Mouse (Mus musculus) embryonic facial prominence, embryonic 12.5 days (tissue): ENCODE data around the gene Dock3. TPM values are rescaled to one million over a fixed set of nuclear protein-coding genes. Genes with fewer than 3 reads are reported as not detected.

Experiments
- ATAC-seq: fragments of 200-750 bp; cut with Nextera tagmentation; 2 replicates; pipeline ENCODE4 v1.8.0; 2017; ENCODE audit not compliant: insufficient number of reproducible peaks, insufficient read depth, low FRiP score, low TSS enrichment
- H3K27ac ChIP-seq: fragments of 300-500 bp; sonication (generic); 2 replicates; pipeline ENCODE4 v1.5.1; 2016; ENCODE audit warnings: mild to moderate bottlenecking
- H3K27me3 ChIP-seq: fragments of 300-500 bp; sonication (generic); 2 replicates; pipeline ENCODE4 v1.6.1; 2016; ENCODE audit warnings: mild to moderate bottlenecking, moderate library complexity
- H3K36me3 ChIP-seq: fragments of 300-500 bp; sonication (generic); 2 replicates; pipeline ENCODE4 v1.6.1; 2016; ENCODE audit warnings: mild to moderate bottlenecking
- H3K4me1 ChIP-seq: fragments of 300-500 bp; sonication (generic); 2 replicates; pipeline ENCODE4 v1.6.1; 2016
- H3K4me2 ChIP-seq: fragments of 300-500 bp; sonication (generic); replicated peaks from 2 replicates; pipeline ENCODE4 v1.6.1; 2016; ENCODE audit warnings: mild to moderate bottlenecking, moderate library complexity
- H3K4me3 ChIP-seq: fragments of 300-500 bp; sonication (generic); 2 replicates; pipeline ENCODE4 v1.5.1; 2016; ENCODE audit warnings: mild to moderate bottlenecking
- H3K9ac ChIP-seq: fragments of 300-500 bp; sonication (generic); 2 replicates; pipeline ENCODE4 v1.6.1; 2016; ENCODE audit warnings: mild to moderate bottlenecking, moderate library complexity
- H3K9me3 ChIP-seq: fragments of 300-500 bp; sonication (generic); 2 replicates; pipeline ENCODE4 v1.6.1; 2016; ENCODE audit warnings: mild to moderate bottlenecking, moderate library complexity
- WGBS: fragments of 180-500 bp; shearing (Covaris S2); methylation state at CpG from one replicate; pipeline ENCODE4 v1.1.7; 2016; 5-methylcytosine and 5-hydroxymethylcytosine counted together
- polyA plus RNA-seq: library from polyadenylated mRNA; unstranded; fragments of >200 nt; fragmentation: Nextera tagmentation; extraction: Ambion mirVana; gene quantifications from 2 replicates; pipeline ENCODE4 v1.2.1, GENCODE M21; 2016

The Dock3 gene
- polyA plus RNA-seq, 1 experiment from 2014 or later: 1.5 TPM

DNA sequence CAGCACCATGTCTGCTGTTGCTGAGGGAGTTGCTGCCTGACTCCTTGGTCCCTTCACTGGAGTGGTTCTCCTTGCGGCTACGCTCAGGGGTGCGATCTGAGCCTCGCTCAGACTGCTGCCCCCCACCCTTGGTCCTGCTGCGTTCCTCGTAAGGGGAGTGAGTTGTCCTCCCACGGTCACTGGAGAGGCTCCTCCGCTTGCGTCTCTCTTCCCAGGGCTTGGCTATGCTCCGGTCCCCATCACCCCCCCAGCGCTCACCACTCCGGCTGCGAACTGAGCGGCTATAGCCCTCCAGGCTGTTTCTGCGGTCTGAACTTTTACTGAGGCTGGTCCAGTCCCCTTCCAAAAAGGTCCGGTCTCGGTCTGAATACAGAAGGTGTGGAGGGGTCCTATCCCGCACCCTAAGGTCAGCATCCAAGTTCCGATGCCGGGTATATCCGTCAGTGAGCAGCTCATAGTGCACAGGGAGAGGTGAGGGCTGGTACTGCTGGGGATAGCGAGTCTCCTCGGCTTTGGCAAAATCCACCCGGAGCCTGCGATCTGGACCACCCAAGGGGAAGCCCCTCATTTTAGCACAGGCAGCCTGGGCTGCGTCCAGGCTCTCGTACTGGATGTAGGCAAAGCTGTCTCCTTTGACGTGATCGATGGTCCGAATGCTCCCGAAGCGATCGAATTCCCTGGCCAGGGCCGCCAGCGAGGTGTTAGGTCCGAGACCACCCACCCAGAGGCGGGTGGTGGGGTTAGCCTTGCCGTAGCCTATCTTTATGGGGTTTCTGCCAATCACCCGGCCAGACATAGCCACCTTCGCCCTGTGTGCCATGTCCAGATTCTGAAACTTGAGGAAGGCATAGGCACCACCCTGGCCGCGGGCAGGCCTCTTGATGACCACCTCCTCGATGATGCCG is 346.5 kb downstream of the Dock3 start:
- H3K27me3 ChIP-seq: no peaks in the 10 kb centered on the region
- WGBS: 21% methylated on average over 44 of the region's 44 CpGs
- ATAC-seq: no peak
- H3K9ac ChIP-seq: peak overlapping the region; percentile 98
- no peaks in the 10 kb centered on the region for H3K9me3 ChIP-seq
- H3K4me3 ChIP-seq: peak overlapping the region; percentile 99
- peaks cover 67% of the 10 kb centered on the region for H3K36me3 ChIP-seq
- peaks cover 51% of the 10 kb centered on the region for H3K4me1 ChIP-seq
- H3K27ac ChIP-seq: peak overlapping the region; percentile 92; the same call in 1 of the 2 replicates
- H3K4me2 ChIP-seq: peak overlapping the region; percentile 95

DNA sequence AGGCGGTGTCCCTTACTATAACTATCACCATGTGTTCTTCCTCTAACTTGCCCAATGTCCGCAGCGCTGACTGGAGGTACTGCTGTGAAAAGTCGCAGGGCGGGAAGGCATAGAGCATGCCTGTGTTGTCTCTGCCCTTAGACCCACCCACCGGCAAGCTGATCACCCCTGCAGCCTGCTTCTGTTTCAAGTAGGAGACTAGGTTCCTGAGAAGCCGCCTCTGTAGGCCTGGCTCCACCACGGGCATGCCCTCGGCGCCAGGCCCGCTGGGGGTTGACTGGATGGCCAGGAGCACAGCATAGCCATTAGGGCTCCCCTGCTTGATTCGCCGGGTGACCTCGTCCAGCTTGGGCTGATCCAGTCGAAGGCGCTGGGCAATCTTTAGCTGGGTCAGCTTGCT is 347.4 kb downstream of the Dock3 start:
- Histone ChIP-seq H3K4me3 (peak overlapping the region; percentile 99), H3K9me3 (no peaks in the 10 kb centered on the region), H3K4me1 (peaks cover 44% of the 10 kb centered on the region), H3K9ac (peak overlapping the region; percentile 98), H3K36me3 (peaks cover 65% of the 10 kb centered on the region), H3K27ac (peak overlapping the region; percentile 31; the same call in 1 of the 2 replicates), H3K27me3 (no peaks in the 10 kb centered on the region), H3K4me2 (peak overlapping the region; percentile 95)
- ATAC-seq: no peak
- 23% methylated on average over 16 of the region's 16 CpGs for WGBS

DNA sequence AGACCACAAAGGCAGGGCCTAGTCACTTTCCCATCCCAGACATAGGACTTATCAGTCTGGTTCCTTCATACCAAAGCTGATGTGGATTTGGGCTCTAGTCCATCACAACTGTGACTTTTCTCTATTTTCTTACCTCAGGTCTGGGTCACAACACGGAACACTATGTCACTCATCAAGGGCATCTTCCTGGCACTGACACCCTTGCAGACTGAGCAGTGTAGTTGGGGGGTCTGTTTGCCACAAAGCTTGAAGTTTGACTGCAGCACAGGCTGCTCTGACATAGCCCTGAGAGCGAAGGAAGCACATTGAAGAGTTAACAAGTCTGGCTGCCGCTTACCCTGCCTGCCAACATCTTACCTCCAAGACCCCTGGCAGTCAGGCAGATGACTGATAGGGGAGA is 348.6 kb downstream of the Dock3 start:
- H3K27me3 ChIP-seq: no peaks in the 10 kb centered on the region
- ATAC-seq: no peak
- H3K4me3 ChIP-seq: peak overlapping the region; percentile 99; the same call in 1 of the 2 replicates
- peaks cover 44% of the 10 kb centered on the region for H3K4me1 ChIP-seq
- no peak overlapping the region for H3K27ac ChIP-seq
- H3K36me3 ChIP-seq: peaks cover 66% of the 10 kb centered on the region
- 83% methylated on average over 3 of the region's 3 CpGs for WGBS
- H3K9ac ChIP-seq: peak overlapping the region; percentile 24; the same call in 1 of the 2 replicates
- H3K4me2 ChIP-seq: peak overlapping the region; percentile 95
- H3K9me3 ChIP-seq: no peaks in the 10 kb centered on the region

DNA sequence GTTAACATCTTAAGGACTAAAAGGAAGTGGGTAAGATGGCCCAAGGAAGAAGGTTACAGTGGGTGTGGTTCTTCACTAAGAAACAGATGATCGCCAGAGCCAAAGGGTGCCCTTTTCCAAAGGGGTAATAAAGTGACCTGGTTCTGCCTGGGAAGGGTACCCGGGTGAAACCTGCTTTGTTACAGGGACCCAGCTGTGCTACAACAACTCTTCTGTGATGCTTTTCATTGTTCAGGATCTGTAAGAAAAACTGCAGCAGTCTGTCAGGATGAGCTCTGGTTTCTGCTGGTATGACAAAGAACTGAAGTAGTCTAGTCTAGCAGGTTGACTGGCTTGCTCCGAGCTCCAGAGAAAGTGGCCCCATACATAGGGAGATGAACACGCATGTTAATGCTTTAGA is 349.5 kb downstream of the Dock3 start:
- Histone ChIP-seq H3K4me2 (no peak overlapping the region), H3K4me1 (peaks cover 40% of the 10 kb centered on the region), H3K36me3 (peaks cover 71% of the 10 kb centered on the region), H3K27me3 (no peaks in the 10 kb centered on the region), H3K9ac (no peak overlapping the region), H3K4me3 (no peak overlapping the region), H3K9me3 (no peaks in the 10 kb centered on the region), H3K27ac (no peak overlapping the region)
- WGBS: 76% methylated on average over 4 of the region's 4 CpGs
- ATAC-seq: no peak

DNA sequence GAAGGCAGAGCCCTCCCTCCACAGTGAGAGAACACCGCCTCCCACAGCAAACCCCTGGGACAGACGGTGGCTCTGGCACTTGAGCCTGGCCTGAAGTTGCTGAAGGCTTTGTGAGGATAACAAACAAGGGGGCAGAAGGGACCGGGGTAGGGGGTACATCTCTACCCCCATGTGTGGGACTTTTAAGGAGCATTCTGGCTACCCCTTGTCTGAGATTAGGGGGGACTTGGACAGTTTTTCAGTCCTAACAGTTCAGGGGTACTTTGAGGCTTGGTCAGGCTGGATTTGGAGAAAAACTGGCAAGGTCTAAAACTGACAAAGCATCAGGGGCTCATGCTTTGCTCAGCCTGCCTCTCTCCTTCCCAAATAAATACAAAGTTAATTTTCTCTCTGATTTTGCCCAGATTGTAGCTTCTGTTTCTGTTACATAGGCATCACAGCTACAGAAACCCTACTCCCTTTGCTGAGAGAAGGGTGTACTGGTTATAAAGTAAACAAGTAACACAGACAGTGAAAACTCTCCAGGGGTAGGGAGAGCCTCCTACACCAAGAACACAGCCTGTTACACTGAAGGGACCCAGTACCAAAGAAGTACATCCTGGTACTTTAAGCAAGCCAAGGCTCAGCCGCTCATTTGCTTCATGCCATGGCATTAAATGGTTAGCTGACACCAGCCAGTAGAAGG is 350.5 kb downstream of the Dock3 start:
- no peak for ATAC-seq
- Histone ChIP-seq H3K4me3 (no peak overlapping the region), H3K9ac (0 out of 2 replicates have a peak overlapping the region, but pooled peaks have one; percentile 24), H3K27ac (no peak overlapping the region), H3K4me2 (no peak overlapping the region), H3K9me3 (no peaks in the 10 kb centered on the region), H3K27me3 (no peaks in the 10 kb centered on the region), H3K36me3 (peaks cover 79% of the 10 kb centered on the region), H3K4me1 (peaks cover 40% of the 10 kb centered on the region)
- WGBS: 61% methylated on average over 4 of the region's 4 CpGs

DNA sequence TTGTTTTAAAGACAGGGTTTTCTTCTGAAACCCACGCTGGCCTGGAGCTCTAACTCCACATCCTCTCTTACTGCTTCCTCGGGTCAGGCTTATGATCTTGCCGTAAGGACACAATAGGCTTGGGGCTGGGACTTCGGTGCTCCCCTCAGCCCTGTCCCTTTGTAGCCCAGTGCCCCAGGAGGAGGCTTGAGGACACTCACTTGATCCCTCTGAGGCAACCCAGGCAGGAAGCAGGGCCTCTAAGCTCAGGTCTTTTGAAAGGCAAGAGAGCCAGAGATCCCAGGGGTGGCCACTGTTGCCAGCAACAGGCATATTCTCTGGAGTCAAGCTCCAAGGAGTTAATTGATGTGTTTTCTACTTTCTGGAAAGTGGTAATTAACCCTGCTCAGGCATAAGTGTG is 352.2 kb downstream of the Dock3 start:
- Histone ChIP-seq H3K27me3 (no peaks in the 10 kb centered on the region), H3K9ac (no peak overlapping the region), H3K4me3 (no peak overlapping the region), H3K36me3 (peaks cover 83% of the 10 kb centered on the region), H3K9me3 (no peaks in the 10 kb centered on the region), H3K4me2 (no peak overlapping the region), H3K27ac (no peak overlapping the region), H3K4me1 (peaks cover 29% of the 10 kb centered on the region)
- WGBS: 71% methylated on average over 4 of the region's 4 CpGs
- ATAC-seq: no peak

DNA sequence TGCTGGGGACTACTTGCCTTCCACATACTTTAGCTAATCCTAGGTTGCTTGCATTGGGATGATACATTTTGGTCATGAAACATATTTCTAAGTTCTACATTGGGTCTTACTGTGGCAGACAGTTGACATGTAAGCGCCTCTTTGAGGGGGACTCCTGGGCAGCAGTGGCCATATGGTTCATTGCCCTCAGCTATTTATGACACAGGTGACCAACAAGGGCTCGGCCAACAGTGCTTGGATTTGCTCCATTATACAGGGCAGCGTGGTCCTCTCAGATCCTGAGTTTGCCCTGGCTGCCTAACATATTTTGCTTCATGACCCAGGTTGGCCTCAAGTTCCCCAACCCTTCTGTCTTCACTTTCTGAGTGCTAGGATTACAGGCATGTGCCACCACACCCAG is 355.0 kb downstream of the Dock3 start:
- Histone ChIP-seq H3K4me3 (no peak overlapping the region), H3K9me3 (no peaks in the 10 kb centered on the region), H3K4me1 (0 out of 2 replicates have a peak, but pooled peaks cover 3% of the 10 kb centered on the region), H3K4me2 (no peak overlapping the region), H3K9ac (no peak overlapping the region), H3K36me3 (peaks cover 70% of the 10 kb centered on the region), H3K27me3 (no peaks in the 10 kb centered on the region), H3K27ac (no peak overlapping the region)
- no peak for ATAC-seq
- 94% methylated on average over 3 of the region's 3 CpGs for whole genome bisulfite sequencing

DNA sequence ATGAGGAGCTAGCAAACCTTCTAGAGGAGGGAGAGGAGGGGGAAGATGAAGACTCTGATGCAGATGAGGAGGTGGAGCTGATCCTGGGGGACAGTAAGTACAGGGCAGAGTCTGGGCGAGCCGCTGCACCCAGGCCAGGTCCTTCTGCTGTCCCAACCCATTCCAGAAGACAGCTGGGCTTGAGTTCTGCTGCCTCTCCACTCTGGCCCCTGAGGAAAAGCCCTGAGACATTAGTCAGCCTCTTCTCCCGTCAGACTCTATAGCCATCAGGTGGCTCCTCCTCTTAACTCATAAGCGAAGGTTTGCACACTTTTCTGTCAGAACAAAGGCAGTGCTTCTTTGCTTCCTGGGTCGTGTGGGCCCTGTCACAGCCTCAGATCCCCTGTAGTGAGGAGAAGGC is 357.5 kb downstream of the Dock3 start:
- 82% methylated on average over 5 of the region's 5 CpGs for WGBS
- no peak overlapping the region for H3K27ac ChIP-seq

DNA sequence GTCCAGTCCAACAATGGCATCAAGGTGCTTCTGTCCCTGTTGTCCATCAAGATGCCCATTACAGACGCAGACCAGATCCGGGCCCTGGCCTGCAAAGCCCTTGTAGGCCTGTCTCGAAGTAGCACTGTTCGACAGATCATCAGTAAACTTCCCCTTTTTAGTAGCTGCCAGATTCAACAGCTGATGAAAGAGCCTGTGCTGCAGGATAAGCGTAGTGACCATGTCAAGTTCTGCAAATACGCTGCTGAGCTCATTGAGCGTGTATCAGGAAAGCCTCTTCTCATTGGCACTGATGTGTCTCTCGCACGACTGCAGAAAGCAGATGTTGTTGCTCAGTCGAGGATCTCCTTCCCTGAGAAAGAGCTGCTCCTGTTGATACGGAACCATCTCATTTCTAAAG is 373.7 kb downstream of the Dock3 start:
- Histone ChIP-seq H3K4me1 (no peaks in the 10 kb centered on the region), H3K36me3 (peaks cover 68% of the 10 kb centered on the region), H3K27ac (no peak overlapping the region), H3K9ac (no peak overlapping the region), H3K9me3 (no peaks in the 10 kb centered on the region), H3K4me2 (no peak overlapping the region), H3K27me3 (no peaks in the 10 kb centered on the region), H3K4me3 (no peak overlapping the region)
- WGBS: 91% methylated on average over 11 of the region's 11 CpGs
- no peak for ATAC-seq

More for the DNA sequence above, 357.5 kb downstream of the Dock3 start:
- H3K4me2 ChIP-seq: no peak overlapping the region
- H3K27me3 ChIP-seq: no peaks in the 10 kb centered on the region
- no peak overlapping the region for H3K9ac ChIP-seq
- peaks cover 57% of the 10 kb centered on the region for H3K36me3 ChIP-seq
- ATAC-seq: no peak
- no peaks in the 10 kb centered on the region for H3K4me1 ChIP-seq
- no peak overlapping the region for H3K4me3 ChIP-seq
- H3K9me3 ChIP-seq: no peaks in the 10 kb centered on the region

DNA sequence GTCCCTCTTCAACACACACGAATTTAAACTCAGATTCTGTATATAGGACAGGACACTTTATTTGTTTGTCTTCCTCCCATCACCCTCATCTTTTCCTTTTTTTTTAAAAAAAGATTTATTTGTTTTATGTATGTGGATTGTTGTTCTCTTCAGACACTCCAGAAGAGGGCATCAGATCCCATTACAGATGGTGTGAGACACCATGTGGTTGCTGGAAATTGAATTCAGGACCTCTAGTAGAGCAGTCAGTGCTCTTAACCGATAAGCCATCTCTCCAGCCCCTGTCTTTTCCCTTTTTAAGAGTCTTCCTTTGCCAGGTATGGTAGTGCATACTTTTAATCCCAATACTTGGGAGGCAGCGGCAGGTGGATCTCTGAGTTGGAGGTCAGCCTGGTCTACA is 375.0 kb downstream of the Dock3 start:
- H3K4me1 ChIP-seq: no peaks in the 10 kb centered on the region
- H3K4me2 ChIP-seq: no peak overlapping the region
- H3K4me3 ChIP-seq: no peak overlapping the region
- H3K9ac ChIP-seq: no peak overlapping the region
- H3K36me3 ChIP-seq: peaks cover 68% of the 10 kb centered on the region
- H3K27me3 ChIP-seq: no peaks in the 10 kb centered on the region
- 83% methylated on average over 3 of the region's 3 CpGs for WGBS
- no peak overlapping the region for H3K27ac ChIP-seq
- no peaks in the 10 kb centered on the region for H3K9me3 ChIP-seq
- ATAC-seq: no peak
